ENCODE assay signal across 8 mouse cellular contexts in the genomic region with DNA sequence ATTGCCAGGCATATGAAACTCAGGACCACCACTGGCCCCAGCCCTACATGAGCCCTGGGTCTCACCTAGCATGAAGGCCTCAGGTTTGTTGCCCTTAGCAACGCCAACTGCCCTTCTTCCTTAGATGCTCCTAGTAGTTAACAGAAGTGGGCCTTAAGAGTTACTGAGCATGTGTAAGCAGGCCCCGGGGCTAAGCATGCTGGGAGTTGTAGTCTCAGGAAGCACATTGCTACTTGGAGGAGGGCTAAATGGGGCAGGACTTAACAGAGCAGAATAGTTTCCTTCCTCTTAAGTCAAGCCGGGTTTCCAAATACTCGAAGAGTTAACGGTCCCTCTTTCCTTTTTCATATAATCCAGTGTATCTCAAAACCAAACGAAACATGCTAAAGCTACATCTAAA. TPM values are rescaled to one million over a fixed set of nuclear protein-coding genes. Genes with fewer than 3 reads are reported as not detected.
DNase-seq lines count a peak whose midpoint lies in the region; ATAC-seq and TF ChIP-seq lines count a peak whose summit lies in the region.

No protein-coding gene starts in this region.

- H3K27ac ChIP-seq in heart, embryonic 11.5 days (ENCODE audit: low read depth, low read length): no peak overlapping the region
- H3K27ac ChIP-seq in kidney, embryonic 15.5 days: no peak overlapping the region
- peak overlapping the region; percentile 68 for H3K27ac ChIP-seq in liver, postnatal 0 days (ENCODE audit: low read depth)

- no peak overlapping the region for H3K4me3 ChIP-seq in heart, embryonic 11.5 days (ENCODE audit: low read depth, low read length)
- 0 out of 2 replicates have a peak overlapping the region, but pooled peaks have one; percentile 99 for H3K4me3 ChIP-seq in kidney, embryonic 15.5 days (replicated peaks)
- peak overlapping the region; percentile 87 for H3K4me3 ChIP-seq in liver, postnatal 0 days (ENCODE audit: low read depth, low read length)

- no peak for ATAC-seq in heart, embryonic 11.5 days (replicated peaks; ENCODE audit: insufficient number of reproducible peaks, low FRiP score, low TSS enrichment)
- ATAC-seq in kidney, embryonic 15.5 days (replicated peaks; ENCODE audit: low FRiP score): no peak
- ATAC-seq in liver, postnatal 0 days: no peak
- ATAC-seq in neutrophil, adult 5-6 weeks (ENCODE audit: extremely low read depth, insufficient number of reproducible peaks, low FRiP score, poor library complexity, severe bottlenecking): peak; percentile 71

- H3K27me3 ChIP-seq in heart, embryonic 11.5 days (ENCODE audit: control insufficient read depth, insufficient read depth, low read length): no peaks in the 10 kb centered on the region
- no peaks in the 10 kb centered on the region for H3K27me3 ChIP-seq in kidney, embryonic 15.5 days
- H3K27me3 ChIP-seq in liver, postnatal 0 days (ENCODE audit: insufficient read depth, low read length): no peaks in the 10 kb centered on the region

- peaks cover 30% of the 10 kb centered on the region for H3K4me1 ChIP-seq in heart, embryonic 11.5 days (ENCODE audit: control insufficient read depth, insufficient read depth, low read length)
- H3K4me1 ChIP-seq in kidney, embryonic 15.5 days: peaks cover 33% of the 10 kb centered on the region
- peaks cover 32% of the 10 kb centered on the region for H3K4me1 ChIP-seq in liver, postnatal 0 days (ENCODE audit: insufficient read depth)

- TF ChIP-seq EP300 in liver, postnatal 0 days (IDR thresholded peaks at IDR 0.05; ENCODE audit: low read depth): no peak

- H3K9ac ChIP-seq in heart, embryonic 11.5 days (ENCODE audit: low read depth, low read length): no peak overlapping the region
- no peak overlapping the region for H3K9ac ChIP-seq in kidney, embryonic 15.5 days
- H3K9ac ChIP-seq in liver, postnatal 0 days (replicated peaks): peak overlapping the region; percentile 99

- TF ChIP-seq CTCF in liver, postnatal 0 days (IDR thresholded peaks at IDR 0.05; ENCODE audit: low read depth): no peak

- peaks cover 41% of the 10 kb centered on the region for H3K36me3 ChIP-seq in heart, embryonic 11.5 days (ENCODE audit: control insufficient read depth, insufficient read depth, low read length)
- peaks cover 44% of the 10 kb centered on the region for H3K36me3 ChIP-seq in kidney, embryonic 15.5 days
- H3K36me3 ChIP-seq in liver, postnatal 0 days (replicated peaks; ENCODE audit: insufficient read depth, low read length): peaks cover 48% of the 10 kb centered on the region

- DNase-seq in left cerebral cortex, adult 18-20 months (ENCODE audit: low spot score in 2 of 2): peak; percentile 53 to 63
- DNase-seq in left cerebral cortex, adult 8-10 months (ENCODE audit: low spot score in 2 of 2): no peak
- peak; percentile 43 to 65 for DNase-seq in cerebellum, postnatal 25 days
- DNase-seq in liver, postnatal 0 days: peak; percentile 57
- DNase-seq in urinary bladder, postnatal 14 days (ENCODE audit: low spot score): peak; percentile 50

- peak overlapping the region; percentile 99 for H3K4me2 ChIP-seq in heart, embryonic 11.5 days
- H3K4me2 ChIP-seq in kidney, embryonic 15.5 days: peak overlapping the region; percentile 97
- peak overlapping the region; percentile 98 for H3K4me2 ChIP-seq in liver, postnatal 0 days (ENCODE audit: low read depth, low read length)

- no peaks in the 10 kb centered on the region for H3K9me3 ChIP-seq in heart, embryonic 11.5 days (replicated peaks; ENCODE audit: control insufficient read depth, low read length)
- no peaks in the 10 kb centered on the region for H3K9me3 ChIP-seq in kidney, embryonic 15.5 days (replicated peaks)
- no peaks in the 10 kb centered on the region for H3K9me3 ChIP-seq in liver, postnatal 0 days (ENCODE audit: low read length)

- 68% methylated on average over 6 of the region's 6 CpGs for WGBS in heart, embryonic 11.5 days (ENCODE audit: insufficient replicate concordance)
- 54% methylated on average over 6 of the region's 6 CpGs for WGBS in kidney, embryonic 15.5 days
- 26% methylated on average over 6 of the region's 6 CpGs for WGBS in liver, postnatal 0 days (ENCODE audit: insufficient replicate concordance)

RNA-seq across cellular contexts. Expression of gene Kmt2d, which starts 3.7 kb away (rescaled TPM):
- 10 to 100 TPM; 74.3 to 77.8 TPM for total RNA-seq in left cerebral cortex, adult 18-20 months (2021)
- total RNA-seq in left cerebral cortex, adult 8-10 months (2022): 10 to 100 TPM; 65.4 to 88.7 (median 76.5) TPM
- 12.7 and 16.1 TPM in 2 replicates for polyA plus RNA-seq in heart, embryonic 11.5 days (2014; fragmentation: Nextera tagmentation; extraction: Ambion mirVana)
- polyA plus RNA-seq in kidney, embryonic 15.5 days (2015; fragmentation: Nextera tagmentation; extraction: Ambion mirVana): 12.3 and 13.3 TPM in 2 replicates
- 3.0 and 3.6 TPM in 2 replicates for polyA plus RNA-seq in liver, postnatal 0 days (2015; fragmentation: Nextera tagmentation; extraction: Ambion mirVana)
- 95.0 and 109 TPM in 2 replicates for total RNA-seq in neutrophil, adult 5-6 weeks (2017)

RNA-seq across cellular contexts. Expression of gene Rhebl1, which starts 27.0 kb away (rescaled TPM):
- 10 to 100 TPM in 1 of 2 experiments, 1 to 10 TPM in 1; 8.6 to 12.9 TPM for total RNA-seq in left cerebral cortex, adult 18-20 months (2021)
- 10 to 100 TPM in 2 of 4 experiments, 1 to 10 TPM in 2; 8.4 to 10.9 (median 10.2) TPM for total RNA-seq in left cerebral cortex, adult 8-10 months (2022)
- polyA plus RNA-seq in heart, embryonic 11.5 days (2014; fragmentation: Nextera tagmentation; extraction: Ambion mirVana): 6.5 and 8.8 TPM in 2 replicates
- 20.0 and 20.5 TPM in 2 replicates for polyA plus RNA-seq in kidney, embryonic 15.5 days (2015; fragmentation: Nextera tagmentation; extraction: Ambion mirVana)
- polyA plus RNA-seq in liver, postnatal 0 days (2015; fragmentation: Nextera tagmentation; extraction: Ambion mirVana): 1.4 and 1.8 TPM in 2 replicates
- total RNA-seq in neutrophil, adult 5-6 weeks (2017): 18.3 and 20.0 TPM in 2 replicates

RNA-seq across cellular contexts. Expression of gene Dhh, which starts 31.0 kb away (rescaled TPM):
- total RNA-seq in left cerebral cortex, adult 18-20 months (2021): under 1 TPM; 0.21 to 0.26 TPM
- total RNA-seq in left cerebral cortex, adult 8-10 months (2022): under 1 TPM in 3 of 4 experiments, not detected in 1; 0.12 to 0.39 (median 0.13) TPM
- 2.5 and 5.0 TPM in 2 replicates for polyA plus RNA-seq in heart, embryonic 11.5 days (2014; fragmentation: Nextera tagmentation; extraction: Ambion mirVana)
- polyA plus RNA-seq in kidney, embryonic 15.5 days (2015; fragmentation: Nextera tagmentation; extraction: Ambion mirVana): 1.4 and 2.0 TPM in 2 replicates
- 0.07 TPM in 1 of 2 replicates, not detected in the other for polyA plus RNA-seq in liver, postnatal 0 days (2015; fragmentation: Nextera tagmentation; extraction: Ambion mirVana)
- total RNA-seq in neutrophil, adult 5-6 weeks (2017): 0.70 TPM in 1 of 2 replicates, not detected in the other

RNA-seq across cellular contexts. Expression of gene Prkag1, which starts 36.0 kb away (rescaled TPM):
- 10 to 100 TPM; 54.6 to 56.2 TPM for total RNA-seq in left cerebral cortex, adult 18-20 months (2021)
- total RNA-seq in left cerebral cortex, adult 8-10 months (2022): 10 to 100 TPM; 47.4 to 60.9 (median 53.2) TPM
- polyA plus RNA-seq in heart, embryonic 11.5 days (2014; fragmentation: Nextera tagmentation; extraction: Ambion mirVana): 72.1 and 74.7 TPM in 2 replicates
- 98.5 and 100 TPM in 2 replicates for polyA plus RNA-seq in kidney, embryonic 15.5 days (2015; fragmentation: Nextera tagmentation; extraction: Ambion mirVana)
- polyA plus RNA-seq in liver, postnatal 0 days (2015; fragmentation: Nextera tagmentation; extraction: Ambion mirVana): 42.0 and 47.4 TPM in 2 replicates
- 107 and 111 TPM in 2 replicates for total RNA-seq in neutrophil, adult 5-6 weeks (2017)

RNA-seq across cellular contexts. Expression of gene Lmbr1l, which starts 50.7 kb away (rescaled TPM):
- 10 to 100 TPM; 12.9 to 17.9 TPM for total RNA-seq in left cerebral cortex, adult 18-20 months (2021)
- 10 to 100 TPM; 13.7 to 17.9 (median 14.7) TPM for total RNA-seq in left cerebral cortex, adult 8-10 months (2022)
- polyA plus RNA-seq in heart, embryonic 11.5 days (2014; fragmentation: Nextera tagmentation; extraction: Ambion mirVana): 4.0 and 5.7 TPM in 2 replicates
- polyA plus RNA-seq in kidney, embryonic 15.5 days (2015; fragmentation: Nextera tagmentation; extraction: Ambion mirVana): 16.4 and 17.6 TPM in 2 replicates
- 4.9 and 5.1 TPM in 2 replicates for polyA plus RNA-seq in liver, postnatal 0 days (2015; fragmentation: Nextera tagmentation; extraction: Ambion mirVana)
- total RNA-seq in neutrophil, adult 5-6 weeks (2017): 144 and 182 TPM in 2 replicates

Comparison
In these comparisons a context has a peak if more than half of its experiments do, and no peak if none do; other contexts are left out.
1. DNase-seq: peak in left cerebral cortex, adult 18-20 months (2 of 2), cerebellum, postnatal 25 days (2 of 2), liver, postnatal 0 days (single experiment) and urinary bladder, postnatal 14 days (single experiment); none in left cerebral cortex, adult 8-10 months (0 of 2).
2. Peak in every context shown above with its lines, with median percentiles within 50 percentile points of each other: H3K4me2 ChIP-seq.